Mouse (Mus musculus): ENCODE data around the gene Lrrc66.

DNA sequence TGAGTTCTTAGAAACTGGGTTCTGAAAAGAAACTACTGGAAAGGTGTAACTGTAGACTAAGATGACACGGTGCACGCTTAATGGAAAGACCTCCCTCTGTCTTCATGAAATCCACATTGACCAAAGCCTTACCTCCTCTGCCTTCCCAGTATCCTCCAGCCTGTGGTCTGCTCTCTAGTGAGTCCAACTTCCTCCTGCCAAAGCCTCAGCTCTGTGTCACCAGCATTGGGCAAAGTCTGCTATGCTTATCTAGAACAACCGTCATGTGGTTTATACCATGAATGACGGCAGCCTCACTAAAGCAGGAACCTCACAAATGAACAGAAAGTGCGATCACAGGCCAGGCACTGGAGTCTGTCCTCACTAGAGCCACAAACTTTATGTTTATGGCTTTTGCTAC lies 2.2 kb downstream of the Lrrc66 start:
- TF ChIP-seq CTCF (IDR thresholded peaks at IDR 0.05; ENCODE audit: low read depth, low read length) (no peak), POLR2A (IDR thresholded peaks at IDR 0.05; ENCODE audit: extremely low read depth, insufficient read depth, low read length) (no peak)
